Mouse (Mus musculus) ES-E14 (cell line): ENCODE data around the gene Pds5b. TPM values are rescaled to one million over a fixed set of nuclear protein-coding genes. Genes with fewer than 3 reads are reported as not detected.

Source experiments
- DNase-seq: peaks from one replicate; pipeline ENCODE4 v3.0.0-alpha.2; 2013; ENCODE audit warnings: low read depth, low spot score
- H3K27ac ChIP-seq: 2 replicates; pipeline ENCODE4 v1.5.1; 2012; ENCODE audit warnings: low read depth, mild to moderate bottlenecking, low read length, moderate library complexity, mixed read lengths; ENCODE audit not compliant: poor library complexity, insufficient read depth, severe bottlenecking
- H3K36me3 ChIP-seq: 2 replicates; pipeline ENCODE4 v1.6.1; 2012; ENCODE audit warnings: mild to moderate bottlenecking, low read length, moderate library complexity, mixed read lengths; ENCODE audit not compliant: control insufficient read depth, poor library complexity, insufficient read depth, severe bottlenecking
- H3K4me1 ChIP-seq, 2 experiments: fragments of 150-350 bp in 1 of 2; sonication (generic) in 1 of 2; 2 replicates each; pipeline ENCODE4 v1.6.1; 2012; ENCODE audit warnings: low read length in 2 of 2, mild to moderate bottlenecking in 1 of 2, mixed read lengths in 1 of 2; ENCODE audit not compliant: control insufficient read depth in 2 of 2, insufficient read depth in 2 of 2, poor library complexity in 1 of 2
- H3K4me3 ChIP-seq, 2 experiments: fragments of 150-350 bp in 1 of 2; sonication (generic) in 1 of 2; 2 replicates each; pipeline ENCODE4 v1.5.1; 2012; ENCODE audit warnings: low read length in 2 of 2, low read depth in 1 of 2, mild to moderate bottlenecking in 1 of 2, mixed read lengths in 1 of 2; ENCODE audit not compliant: insufficient read depth in 1 of 2, poor library complexity in 1 of 2, severe bottlenecking in 1 of 2
- H3K9ac ChIP-seq: 2 replicates; pipeline ENCODE4 v1.6.1; 2012; ENCODE audit warnings: low read depth, mild to moderate bottlenecking, low read length, mixed read lengths; ENCODE audit not compliant: poor library complexity, insufficient read depth, severe bottlenecking
- H3K9me3 ChIP-seq: fragments of 150-350 bp; sonication (generic); 2 replicates; pipeline ENCODE4 v1.6.1; 2012; ENCODE audit warnings: low read depth, mild to moderate bottlenecking, low read length; ENCODE audit not compliant: control insufficient read depth, insufficient read depth
- CHD2 ChIP-seq: IDR thresholded peaks from 2 replicates; pipeline ENCODE4 v1.6.1; 2014; ENCODE audit warnings: mild to moderate bottlenecking, low read depth, low read length, inconsistent platforms
- HCFC1 ChIP-seq: IDR thresholded peaks from 2 replicates; pipeline ENCODE4 v1.6.1; 2012; ENCODE audit warnings: low read length, inconsistent platforms, borderline replicate concordance; ENCODE audit not compliant: insufficient read depth
- MAFK ChIP-seq: IDR thresholded peaks from 2 replicates; pipeline ENCODE4 v1.6.1; 2014; ENCODE audit warnings: mild to moderate bottlenecking, low read depth, low read length, inconsistent platforms; ENCODE audit not compliant: insufficient read depth
- ZC3H11A ChIP-seq: IDR thresholded peaks from 2 replicates; pipeline ENCODE4 v1.6.1; 2012; ENCODE audit warnings: low read depth, mild to moderate bottlenecking, inconsistent platforms, low read length, borderline replicate concordance
- ZNF384 ChIP-seq: IDR thresholded peaks from 2 replicates; pipeline ENCODE4 v1.6.1; 2012; ENCODE audit warnings: low read depth, low read length, inconsistent platforms
- in situ Hi-C, 2 experiments: fragments of 600-800 bp; cut with MboI; formaldehyde crosslinking; loops; one replicate each; pipeline ENCODE4 v1.15.1; 2025; ENCODE audit warnings: low sequenced_read_pairs in 2 of 2, inconsistent platforms in 1 of 2; ENCODE audit not compliant: unreplicated experiment in 2 of 2
- total RNA-seq: library from RNA; depleted of rRNA; stranded (reverse); fragments of 300-350 nt; gene quantifications from 2 replicates; pipeline ENCODE4 v1.2.3, GENCODE M21; 2012

Pds5b gene
- total RNA-seq, 1 experiment: 26.6 TPM

- H3K9ac ChIP-seq: no peak overlapping the region
- peaks cover 0 to 6% of the 10 kb centered on the region in 2 experiments; a peak in 2 of 4 replicates for H3K4me1 ChIP-seq
- no peaks in the 10 kb centered on the region for H3K9me3 ChIP-seq
- no peak overlapping the region for H3K4me3 ChIP-seq
- in situ Hi-C loops: no loop called here
- TF ChIP-seq MAFK (no peak), ZC3H11A (no peak), HCFC1 (no peak)
- no peak for DNase-seq
- H3K36me3 ChIP-seq: no peaks in the 10 kb centered on the region
- no peak overlapping the region for H3K27ac ChIP-seq
Observed at GRCm38 (mm10) chr5:150836782-150837181, 163.2 kb downstream of the Pds5b start.

GRCm38 (mm10) chr5:150839688-150840541 lies 166.4 kb downstream of the Pds5b start:
- H3K4me3 ChIP-seq: peak overlapping the region; percentile 32 to 52; a peak in 3 of 4 replicates
- no peaks in the 10 kb centered on the region for H3K36me3 ChIP-seq
- H3K9me3 ChIP-seq: no peaks in the 10 kb centered on the region
- no peak for TF ChIP-seq MAFK
- TF ChIP-seq ZNF384: no peak
- no peak for TF ChIP-seq HCFC1
- no peak for TF ChIP-seq ZC3H11A
- peak overlapping the region; percentile 48; the same call in 1 of the 2 replicates for H3K27ac ChIP-seq
- in situ Hi-C loops: no loop called here
- peak overlapping the region; percentile 38; the same call in 1 of the 2 replicates for H3K9ac ChIP-seq
- DNase-seq: peak; percentile 48
- H3K4me1 ChIP-seq: peaks cover 0 to 6% of the 10 kb centered on the region in 2 experiments; a peak in 2 of 4 replicates

GRCm38 (mm10) chr5:150840596-150840995 lies 167.1 kb downstream of the Pds5b start:
- H3K4me3 ChIP-seq: peak overlapping the region; percentile 32 to 52; a peak in 3 of 4 replicates
- peak overlapping the region; percentile 38; the same call in 1 of the 2 replicates for H3K9ac ChIP-seq
- in situ Hi-C loops: no loop called here
- H3K9me3 ChIP-seq: no peaks in the 10 kb centered on the region
- peaks cover 0 to 6% of the 10 kb centered on the region in 2 experiments; a peak in 2 of 4 replicates for H3K4me1 ChIP-seq
- TF ChIP-seq CHD2 (no peak), HCFC1 (no peak), ZNF384 (no peak), ZC3H11A (no peak), MAFK (no peak)
- H3K27ac ChIP-seq: peak overlapping the region; percentile 48; the same call in 1 of the 2 replicates
- no peaks in the 10 kb centered on the region for H3K36me3 ChIP-seq
- DNase-seq: peak; percentile 26

- Histone ChIP-seq H3K27ac (no peak overlapping the region), H3K9me3 (no peaks in the 10 kb centered on the region), H3K9ac (no peak overlapping the region), H3K4me3 (no peak overlapping the region), H3K36me3 (no peaks in the 10 kb centered on the region), H3K4me1 (peaks cover 0 to 4% of the 10 kb centered on the region in 2 experiments; a peak in 2 of 4 replicates)
- in situ Hi-C loops: no loop called here
- DNase-seq: peak; percentile 35
- TF ChIP-seq ZNF384: no peak
- no peak for TF ChIP-seq CHD2
- TF ChIP-seq MAFK: no peak
- no peak for TF ChIP-seq ZC3H11A
- TF ChIP-seq HCFC1: no peak
Observed at GRCm38 (mm10) chr5:150845961-150846360, 172.4 kb downstream of the Pds5b start.
